Comparison of ENCODE assay signal across 31 mouse cellular contexts in the genomic region with DNA sequence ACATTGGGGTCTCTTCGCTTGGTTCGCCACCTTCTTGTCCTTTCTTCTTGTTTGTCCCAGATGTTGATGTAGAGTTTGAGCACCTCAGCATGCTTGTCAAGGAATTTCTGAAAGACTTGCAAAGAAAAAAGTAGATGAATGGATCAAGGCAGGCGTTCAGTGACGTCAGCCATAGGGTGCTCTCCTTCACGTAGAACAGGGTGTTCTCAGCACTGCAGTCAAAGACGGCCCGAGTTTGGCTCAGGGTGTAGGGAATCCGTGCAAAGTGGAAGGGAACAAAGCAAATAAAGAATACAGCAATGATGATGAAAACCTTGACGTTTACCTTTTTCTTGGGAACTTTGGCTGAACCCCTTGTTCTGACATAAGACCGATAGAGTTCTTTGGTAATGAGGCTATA. TPM values are rescaled to one million over a fixed set of nuclear protein-coding genes. Genes with fewer than 3 reads are reported as not detected.
"Had no signal": no experiment of that assay in that cellular context is flagged by ENCODE, and none has a peak within 500 bp of the region (broad histone marks: within the 10 kb centered on the region; RNA-seq: fewer than 3 reads in every experiment).

No protein-coding gene starts in this region.

- H3K27ac ChIP-seq: embryonic facial prominence, embryonic 10.5 days; embryonic facial prominence, embryonic 12.5 days; embryonic facial prominence, embryonic 13.5 days; embryonic facial prominence, embryonic 15.5 days; forebrain, embryonic 10.5 days; forebrain, embryonic 13.5 days; forebrain, embryonic 15.5 days; gastrocnemius, adult 2 months; heart, adult 2 months had no signal

- DNase-seq: cerebellum, adult 18-20 months; cerebellum, adult 2 months; cerebellum, adult 8-10 months; cerebellum, adult 9-10 months; cerebellum, adult 9-11 months; cerebellum, postnatal 10 days; cerebellum, postnatal 14 days; cerebellum, postnatal 25 days; cerebellum, postnatal 36 days; embryo, embryonic 11 days; forebrain, postnatal 0 days; gastrocnemius, adult 2 months; gastrocnemius, postnatal 10 days; gastrocnemius, postnatal 14 days; gastrocnemius, postnatal 25 days; gastrocnemius, postnatal 36 days; heart, adult 18-20 months; heart, adult 2 months had no signal

- H3K4me3 ChIP-seq: embryonic facial prominence, embryonic 10.5 days; embryonic facial prominence, embryonic 12.5 days; embryonic facial prominence, embryonic 13.5 days; embryonic facial prominence, embryonic 15.5 days; erythroblast, embryonic 14.5 days; forebrain, embryonic 10.5 days; forebrain, embryonic 13.5 days; forebrain, embryonic 15.5 days; gastrocnemius, adult 2 months; heart, adult 2 months had no signal

- H3K4me1 ChIP-seq: embryonic facial prominence, embryonic 10.5 days; embryonic facial prominence, embryonic 12.5 days; embryonic facial prominence, embryonic 15.5 days; forebrain, embryonic 10.5 days; forebrain, embryonic 13.5 days; forebrain, embryonic 15.5 days had no signal

- H3K9ac ChIP-seq: embryonic facial prominence, embryonic 12.5 days; embryonic facial prominence, embryonic 13.5 days; embryonic facial prominence, embryonic 15.5 days; forebrain, embryonic 13.5 days; forebrain, embryonic 15.5 days; forebrain, postnatal 0 days had no signal

- H3K27me3 ChIP-seq: embryonic facial prominence, embryonic 12.5 days; embryonic facial prominence, embryonic 13.5 days; embryonic facial prominence, embryonic 15.5 days; forebrain, embryonic 13.5 days; forebrain, embryonic 15.5 days had no signal

- H3K36me3 ChIP-seq: embryonic facial prominence, embryonic 10.5 days; embryonic facial prominence, embryonic 12.5 days; embryonic facial prominence, embryonic 13.5 days; embryonic facial prominence, embryonic 15.5 days; forebrain, embryonic 10.5 days; forebrain, embryonic 15.5 days had no signal

- H3K4me2 ChIP-seq: embryonic facial prominence, embryonic 12.5 days; embryonic facial prominence, embryonic 13.5 days; embryonic facial prominence, embryonic 15.5 days; forebrain, embryonic 13.5 days; forebrain, embryonic 15.5 days had no signal

- ATAC-seq: forebrain, embryonic 13.5 days; forebrain, embryonic 14.5 days; forebrain, embryonic 15.5 days; forebrain, embryonic 16.5 days; forebrain, postnatal 0 days had no signal

- H3K9me3 ChIP-seq: embryonic facial prominence, embryonic 10.5 days; embryonic facial prominence, embryonic 12.5 days; embryonic facial prominence, embryonic 13.5 days; embryonic facial prominence, embryonic 15.5 days; forebrain, embryonic 10.5 days; forebrain, embryonic 13.5 days; forebrain, embryonic 15.5 days had no signal

RNA-seq across cellular contexts. Expression of gene P2ry13, which starts 6.5 kb away (rescaled TPM):
- polyA plus RNA-seq: erythroblast, embryonic 14.5 days had no signal

RNA-seq across cellular contexts. Expression of gene Gpr87, which starts 22.3 kb away (rescaled TPM):
- polyA plus RNA-seq: cerebellum, adult 2 months; cortical plate, adult 2 months; erythroblast, embryonic 14.5 days; forebrain, embryonic 11.5 days; forebrain, embryonic 14.5 days; forebrain, embryonic 16.5 days; forebrain, postnatal 0 days; frontal cortex, adult 2 months; heart, adult 2 months had no signal

RNA-seq across cellular contexts. Expression of gene P2ry12, which starts 45.5 kb away (rescaled TPM):
- polyA plus RNA-seq: erythroblast, embryonic 14.5 days had no signal
